Mouse (Mus musculus): ENCODE measurements at regions not wholly inside any gene's neighbourhood (a gene's known extent, or its start where the extent isn't known, plus 50 kb on each side); places are given as distances from the start of the nearest gene placed in this dataset.

GRCm38 (mm10) chr1:15155046-15155445, 938.1 kb downstream of the 4930444P10Rik start:
- no peak overlapping the region for H3K4me2 ChIP-seq (ENCODE audit: low read depth, low read length)
- ATAC-seq (ENCODE audit: low read depth): no peak
- no peak overlapping the region for H3K4me3 ChIP-seq (ENCODE audit: low read depth, low read length)
- no peaks in the 10 kb centered on the region for H3K9me3 ChIP-seq (ENCODE audit: control insufficient read depth, low read length)
- no peaks in the 10 kb centered on the region for H3K36me3 ChIP-seq (ENCODE audit: control insufficient read depth, insufficient read depth, low read length)
- H3K4me1 ChIP-seq (ENCODE audit: control insufficient read depth, insufficient read depth, low read length): no peaks in the 10 kb centered on the region
- no peaks in the 10 kb centered on the region for H3K27me3 ChIP-seq (ENCODE audit: control insufficient read depth, insufficient read depth, low read length)
- no peak overlapping the region for H3K9ac ChIP-seq (replicated peaks; ENCODE audit: low read depth, low read length)
- WGBS: 94% methylated on average over 2 of the region's 2 CpGs
- no peak overlapping the region for H3K27ac ChIP-seq (ENCODE audit: low read depth, low read length)

DNA sequence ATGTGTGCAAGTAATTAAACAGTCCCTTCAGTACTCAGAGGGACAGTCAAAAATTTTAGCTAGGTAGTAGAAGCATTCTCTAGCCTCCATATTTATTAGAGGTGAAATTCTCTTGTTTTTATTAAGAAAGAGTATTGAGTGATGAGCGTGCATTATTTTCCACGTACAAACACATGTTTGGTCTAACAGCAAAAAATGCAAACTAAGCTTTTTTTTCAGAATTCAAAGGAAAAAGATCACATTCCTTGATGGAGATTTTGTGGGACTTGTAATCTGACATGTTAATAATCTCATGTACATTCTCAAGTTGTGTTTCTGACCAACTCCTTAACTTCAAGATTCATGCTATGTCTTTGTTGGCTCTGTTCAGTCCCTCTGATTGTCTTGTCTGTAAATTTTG, 939.2 kb downstream of the 4930444P10Rik start:
- 95% methylated on average over 2 of the region's 2 CpGs for WGBS
- Histone ChIP-seq H3K4me1 (ENCODE audit: control insufficient read depth, insufficient read depth, low read length) (no peaks in the 10 kb centered on the region), H3K4me2 (ENCODE audit: low read depth, low read length) (no peak overlapping the region), H3K27ac (ENCODE audit: low read depth, low read length) (no peak overlapping the region), H3K9ac (replicated peaks; ENCODE audit: low read depth, low read length) (no peak overlapping the region), H3K4me3 (ENCODE audit: low read depth, low read length) (no peak overlapping the region), H3K9me3 (ENCODE audit: control insufficient read depth, low read length) (no peaks in the 10 kb centered on the region), H3K36me3 (ENCODE audit: control insufficient read depth, insufficient read depth, low read length) (no peaks in the 10 kb centered on the region), H3K27me3 (ENCODE audit: control insufficient read depth, insufficient read depth, low read length) (no peaks in the 10 kb centered on the region)
- no peak for ATAC-seq (ENCODE audit: low read depth)

DNA sequence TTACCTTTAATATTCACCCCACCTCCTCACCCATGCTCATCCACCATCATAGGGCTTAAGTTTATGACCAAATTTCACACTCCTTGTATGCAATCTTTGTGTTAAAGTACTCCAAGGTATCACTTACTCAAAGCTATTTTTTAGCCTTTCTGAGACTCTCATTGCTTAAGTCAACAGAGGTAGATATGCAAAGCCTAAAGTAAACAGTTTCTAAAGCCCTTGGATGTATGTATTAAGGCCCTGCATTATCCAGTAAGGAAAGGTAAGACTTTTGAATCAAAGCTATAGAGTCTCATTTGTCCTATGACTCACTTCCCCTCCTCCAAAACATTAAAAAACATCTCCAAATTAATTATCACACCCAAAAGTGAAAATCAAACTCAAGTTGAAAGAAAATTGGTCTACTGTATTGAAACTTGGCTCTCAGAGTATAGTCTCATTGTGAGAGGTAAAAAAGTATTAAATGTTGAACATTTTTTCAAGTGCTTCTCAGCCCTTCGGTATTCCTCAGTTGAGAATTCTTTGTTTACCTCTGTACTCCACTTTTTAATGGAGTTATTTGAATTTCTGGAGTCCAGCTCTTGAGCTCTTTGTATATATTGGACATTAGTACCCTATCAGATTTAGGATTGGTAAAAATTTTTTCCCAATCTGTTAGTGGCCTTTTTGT, 949.1 kb downstream of the 4930444P10Rik start:
- H3K27me3 ChIP-seq (ENCODE audit: control insufficient read depth, insufficient read depth, low read length): no peaks in the 10 kb centered on the region
- H3K4me1 ChIP-seq (ENCODE audit: control insufficient read depth, insufficient read depth, low read length): no peaks in the 10 kb centered on the region
- WGBS: 80% methylated on average over 1 of the region's 1 CpGs
- H3K4me3 ChIP-seq (ENCODE audit: low read depth, low read length): no peak overlapping the region
- no peaks in the 10 kb centered on the region for H3K36me3 ChIP-seq (ENCODE audit: control insufficient read depth, insufficient read depth, low read length)
- H3K4me2 ChIP-seq (ENCODE audit: low read depth, low read length): no peak overlapping the region
- ATAC-seq (ENCODE audit: low read depth): no peak
- no peaks in the 10 kb centered on the region for H3K9me3 ChIP-seq (ENCODE audit: control insufficient read depth, low read length)
- no peak overlapping the region for H3K9ac ChIP-seq (replicated peaks; ENCODE audit: low read depth, low read length)
- H3K27ac ChIP-seq (ENCODE audit: low read depth, low read length): no peak overlapping the region

- H3K4me3 ChIP-seq (ENCODE audit: low read depth, low read length): no peak overlapping the region
- WGBS: 86% methylated on average over 3 of the region's 3 CpGs
- H3K9me3 ChIP-seq (ENCODE audit: control insufficient read depth, low read length): no peaks in the 10 kb centered on the region
- H3K4me1 ChIP-seq (ENCODE audit: control insufficient read depth, insufficient read depth, low read length): no peaks in the 10 kb centered on the region
- no peak overlapping the region for H3K27ac ChIP-seq (ENCODE audit: low read depth, low read length)
- no peak for ATAC-seq (ENCODE audit: low read depth)
- H3K4me2 ChIP-seq (ENCODE audit: low read depth, low read length): no peak overlapping the region
- H3K36me3 ChIP-seq (ENCODE audit: control insufficient read depth, insufficient read depth, low read length): no peaks in the 10 kb centered on the region
- H3K9ac ChIP-seq (replicated peaks; ENCODE audit: low read depth, low read length): no peak overlapping the region
- no peaks in the 10 kb centered on the region for H3K27me3 ChIP-seq (ENCODE audit: control insufficient read depth, insufficient read depth, low read length)
Observed at GRCm38 (mm10) chr1:15118462-15118861, 974.7 kb downstream of the 4930444P10Rik start.

DNA sequence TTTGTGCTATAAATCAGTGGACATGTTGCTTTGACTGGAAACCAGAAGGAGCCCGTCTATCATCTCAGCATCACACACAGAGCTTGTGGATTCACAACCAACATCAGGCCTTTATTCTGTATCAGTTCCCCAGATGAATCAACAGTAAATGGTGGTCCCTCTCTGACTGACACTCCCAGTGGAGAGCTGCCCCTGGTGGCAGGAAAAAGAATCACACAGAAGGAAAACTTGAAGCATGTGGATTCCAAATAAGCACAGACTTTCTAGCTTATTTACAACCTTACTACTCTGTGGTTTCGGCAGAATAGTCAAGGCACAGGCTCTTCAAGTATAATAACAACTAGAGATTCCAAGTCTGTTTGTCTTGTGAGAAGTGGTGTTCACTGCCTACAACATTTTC, 981.7 kb downstream of the 4930444P10Rik start:
- no peaks in the 10 kb centered on the region for H3K4me1 ChIP-seq (ENCODE audit: control insufficient read depth, insufficient read depth, low read length)
- no peak overlapping the region for H3K27ac ChIP-seq (ENCODE audit: low read depth, low read length)
- no peak overlapping the region for H3K9ac ChIP-seq (replicated peaks; ENCODE audit: low read depth, low read length)
- H3K27me3 ChIP-seq (ENCODE audit: control insufficient read depth, insufficient read depth, low read length): no peaks in the 10 kb centered on the region
- ATAC-seq (ENCODE audit: low read depth): no peak
- no peak overlapping the region for H3K4me3 ChIP-seq (ENCODE audit: low read depth, low read length)
- no peaks in the 10 kb centered on the region for H3K9me3 ChIP-seq (ENCODE audit: control insufficient read depth, low read length)
- H3K4me2 ChIP-seq (ENCODE audit: low read depth, low read length): no peak overlapping the region
- H3K36me3 ChIP-seq (ENCODE audit: control insufficient read depth, insufficient read depth, low read length): no peaks in the 10 kb centered on the region
- WGBS: 82% methylated on average over 2 of the region's 2 CpGs

GRCm38 (mm10) chr1:15070331-15070730, 1022.8 kb downstream of the 4930444P10Rik start:
- no peaks in the 10 kb centered on the region for H3K9me3 ChIP-seq (ENCODE audit: control insufficient read depth, low read length)
- no peaks in the 10 kb centered on the region for H3K4me1 ChIP-seq (ENCODE audit: control insufficient read depth, insufficient read depth, low read length)
- no peak overlapping the region for H3K27ac ChIP-seq (ENCODE audit: low read depth, low read length)
- H3K27me3 ChIP-seq (ENCODE audit: control insufficient read depth, insufficient read depth, low read length): no peaks in the 10 kb centered on the region
- no peak overlapping the region for H3K9ac ChIP-seq (replicated peaks; ENCODE audit: low read depth, low read length)
- no peak for ATAC-seq (ENCODE audit: low read depth)
- no peak overlapping the region for H3K4me3 ChIP-seq (ENCODE audit: low read depth, low read length)
- 100% methylated on average over 1 of the region's 1 CpGs for WGBS
- no peaks in the 10 kb centered on the region for H3K36me3 ChIP-seq (ENCODE audit: control insufficient read depth, insufficient read depth, low read length)
- no peak overlapping the region for H3K4me2 ChIP-seq (ENCODE audit: low read depth, low read length)

DNA sequence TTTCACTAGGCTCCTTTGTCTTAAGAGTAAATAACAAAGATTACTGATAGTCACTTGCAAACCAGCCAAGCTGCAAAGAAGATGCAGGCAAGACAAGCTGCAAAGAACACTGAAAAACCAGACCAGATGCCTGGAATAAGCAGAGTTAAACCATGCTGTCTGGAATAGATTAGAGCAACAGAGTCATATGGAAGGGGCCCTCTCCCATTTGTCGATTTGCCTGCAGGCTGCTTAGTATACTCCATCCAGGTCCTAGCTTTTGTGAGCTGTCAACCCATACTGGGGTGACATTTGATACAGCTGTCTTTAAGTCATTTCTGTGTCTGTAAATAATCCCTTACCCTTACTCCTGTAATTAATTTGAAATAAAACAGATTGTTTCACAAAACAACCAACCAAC, 1059.1 kb downstream of the 4930444P10Rik start:
- H3K27ac ChIP-seq (ENCODE audit: low read depth, low read length): no peak overlapping the region
- H3K4me3 ChIP-seq (ENCODE audit: low read depth, low read length): no peak overlapping the region
- H3K27me3 ChIP-seq (ENCODE audit: control insufficient read depth, insufficient read depth, low read length): no peaks in the 10 kb centered on the region
- 70% methylated on average over 1 of the region's 1 CpGs for WGBS
- H3K9ac ChIP-seq (replicated peaks; ENCODE audit: low read depth, low read length): no peak overlapping the region
- no peak for ATAC-seq (ENCODE audit: low read depth)
- no peak overlapping the region for H3K4me2 ChIP-seq (ENCODE audit: low read depth, low read length)
- no peaks in the 10 kb centered on the region for H3K4me1 ChIP-seq (ENCODE audit: control insufficient read depth, insufficient read depth, low read length)
- no peaks in the 10 kb centered on the region for H3K36me3 ChIP-seq (ENCODE audit: control insufficient read depth, insufficient read depth, low read length)
- no peaks in the 10 kb centered on the region for H3K9me3 ChIP-seq (ENCODE audit: control insufficient read depth, low read length)

DNA sequence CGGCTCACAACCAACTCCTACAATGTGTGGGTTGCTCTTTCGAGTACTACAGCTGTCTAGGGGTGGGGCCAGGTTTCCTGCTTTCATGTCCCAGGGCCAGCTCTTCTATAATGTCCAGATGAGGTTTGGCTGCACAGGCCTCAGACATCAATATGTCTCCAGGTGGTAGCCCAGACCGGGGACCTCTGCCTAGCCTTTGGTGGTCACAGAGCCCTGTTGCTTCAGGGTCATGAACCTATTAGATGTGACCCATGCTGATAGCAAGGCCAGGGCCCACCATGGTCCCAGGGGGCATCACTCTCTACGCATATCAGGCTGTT, 1074.7 kb downstream of the 4930444P10Rik start:
- no peak overlapping the region for H3K4me3 ChIP-seq (ENCODE audit: low read depth, low read length)
- H3K4me2 ChIP-seq (ENCODE audit: low read depth, low read length): no peak overlapping the region
- H3K27ac ChIP-seq (ENCODE audit: low read depth, low read length): no peak overlapping the region
- no peaks in the 10 kb centered on the region for H3K27me3 ChIP-seq (ENCODE audit: control insufficient read depth, insufficient read depth, low read length)
- H3K4me1 ChIP-seq (ENCODE audit: control insufficient read depth, insufficient read depth, low read length): no peaks in the 10 kb centered on the region
- no peaks in the 10 kb centered on the region for H3K9me3 ChIP-seq (ENCODE audit: control insufficient read depth, low read length)
- H3K9ac ChIP-seq (replicated peaks; ENCODE audit: low read depth, low read length): no peak overlapping the region
- no peaks in the 10 kb centered on the region for H3K36me3 ChIP-seq (ENCODE audit: control insufficient read depth, insufficient read depth, low read length)
- 90% methylated on average over 4 of the region's 4 CpGs for WGBS
- no peak for ATAC-seq (ENCODE audit: low read depth)

- Histone ChIP-seq H3K9me3 (ENCODE audit: control insufficient read depth, low read length) (no peaks in the 10 kb centered on the region), H3K4me2 (ENCODE audit: low read depth, low read length) (no peak overlapping the region), H3K27me3 (ENCODE audit: control insufficient read depth, insufficient read depth, low read length) (no peaks in the 10 kb centered on the region), H3K36me3 (ENCODE audit: control insufficient read depth, insufficient read depth, low read length) (no peaks in the 10 kb centered on the region), H3K9ac (replicated peaks; ENCODE audit: low read depth, low read length) (no peak overlapping the region), H3K4me1 (ENCODE audit: control insufficient read depth, insufficient read depth, low read length) (no peaks in the 10 kb centered on the region), H3K27ac (ENCODE audit: low read depth, low read length) (no peak overlapping the region), H3K4me3 (ENCODE audit: low read depth, low read length) (no peak overlapping the region)
- WGBS: 60% methylated on average over 9 of the region's 9 CpGs
- ATAC-seq (ENCODE audit: low read depth): no peak
Observed at GRCm38 (mm10) chr1:15017689-15018459, 1075.3 kb downstream of the 4930444P10Rik start.
